Mouse (Mus musculus): ENCODE measurements around the gene Tas2r126. TPM values are rescaled to one million over a fixed set of nuclear protein-coding genes. Genes with fewer than 3 reads are reported as not detected.

Gene Tas2r126
- not detected in 2 replicates for polyA plus RNA-seq (2012; ENCODE audit: insufficient read depth, insufficient read length, low replicate concordance, missing spikeins)

DNA sequence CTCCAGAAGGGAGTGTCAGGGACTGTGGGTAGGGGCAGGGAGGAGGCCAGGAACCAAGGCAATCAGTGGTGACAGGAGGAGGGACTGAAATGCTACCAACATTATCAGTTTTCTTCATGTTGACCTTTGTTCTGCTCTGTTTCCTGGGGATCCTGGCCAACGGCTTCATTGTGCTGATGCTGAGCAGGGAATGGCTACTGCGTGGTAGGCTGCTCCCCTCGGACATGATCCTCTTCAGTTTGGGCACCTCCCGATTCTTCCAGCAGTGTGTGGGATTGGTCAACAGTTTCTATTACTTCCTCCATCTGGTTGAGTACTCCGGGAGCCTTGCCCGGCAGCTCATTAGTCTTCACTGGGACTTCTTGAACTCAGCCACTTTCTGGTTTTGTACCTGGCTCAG is at the start of gene Tas2r126:
TSS of gene Tas2r126 (plus strand) at position 90 of the 400 bp plus-strand sequence.
- Histone ChIP-seq H3K4me1 (ENCODE audit: control insufficient read depth, insufficient read depth, low read length) (no peaks in the 10 kb centered on the region), H3K4me3 (ENCODE audit: insufficient read depth, low read depth, low read length) (no peak within 1 kb of the TSS), H3K27ac (ENCODE audit: insufficient read depth, low read depth, low read length) (no peak within 1 kb of the TSS)
- 90% methylated on average over 6 of the region's 6 CpGs for WGBS
- no peak for TF ChIP-seq CTCF (IDR thresholded peaks at IDR 0.05; ENCODE audit: insufficient read depth, low read depth, low read length)
- no peak for TF ChIP-seq POLR2A (IDR thresholded peaks at IDR 0.05; ENCODE audit: insufficient read depth, low read depth, low read length)

GRCm38 (mm10) chr6:42385635-42386034 is 48.7 kb upstream of the Tas2r126 start:
- 74% methylated on average over 4 of the region's 4 CpGs for WGBS
- Histone ChIP-seq H3K27ac (ENCODE audit: insufficient read depth, low read depth, low read length) (no peak overlapping the region), H3K4me1 (ENCODE audit: control insufficient read depth, insufficient read depth, low read length) (no peaks in the 10 kb centered on the region), H3K4me3 (ENCODE audit: insufficient read depth, low read depth, low read length) (no peak overlapping the region)
- TF ChIP-seq POLR2A (IDR thresholded peaks at IDR 0.05; ENCODE audit: insufficient read depth, low read depth, low read length), result no peak
- no peak for TF ChIP-seq CTCF (IDR thresholded peaks at IDR 0.05; ENCODE audit: insufficient read depth, low read depth, low read length)

GRCm38 (mm10) chr6:42391796-42392330 is 42.5 kb upstream of the Tas2r126 start:
- no peak for TF ChIP-seq CTCF (IDR thresholded peaks at IDR 0.05; ENCODE audit: insufficient read depth, low read depth, low read length)
- TF ChIP-seq POLR2A (IDR thresholded peaks at IDR 0.05; ENCODE audit: insufficient read depth, low read depth, low read length), result no peak
- WGBS, result 63% methylated on average over 2 of the region's 2 CpGs
- H3K4me1 ChIP-seq (ENCODE audit: control insufficient read depth, insufficient read depth, low read length), result no peaks in the 10 kb centered on the region
- H3K27ac ChIP-seq (ENCODE audit: insufficient read depth, low read depth, low read length), result no peak overlapping the region
- no peak overlapping the region for H3K4me3 ChIP-seq (ENCODE audit: insufficient read depth, low read depth, low read length)

GRCm38 (mm10) chr6:42395960-42396809 is 38.1 kb upstream of the Tas2r126 start:
- no peaks in the 10 kb centered on the region for H3K4me1 ChIP-seq (ENCODE audit: control insufficient read depth, insufficient read depth, low read length)
- TF ChIP-seq CTCF (IDR thresholded peaks at IDR 0.05; ENCODE audit: insufficient read depth, low read depth, low read length) (no peak), POLR2A (IDR thresholded peaks at IDR 0.05; ENCODE audit: insufficient read depth, low read depth, low read length) (no peak)
- no peak overlapping the region for H3K4me3 ChIP-seq (ENCODE audit: insufficient read depth, low read depth, low read length)
- H3K27ac ChIP-seq (ENCODE audit: insufficient read depth, low read depth, low read length), result no peak overlapping the region
- WGBS, result 66% methylated on average over 9 of the region's 9 CpGs

DNA sequence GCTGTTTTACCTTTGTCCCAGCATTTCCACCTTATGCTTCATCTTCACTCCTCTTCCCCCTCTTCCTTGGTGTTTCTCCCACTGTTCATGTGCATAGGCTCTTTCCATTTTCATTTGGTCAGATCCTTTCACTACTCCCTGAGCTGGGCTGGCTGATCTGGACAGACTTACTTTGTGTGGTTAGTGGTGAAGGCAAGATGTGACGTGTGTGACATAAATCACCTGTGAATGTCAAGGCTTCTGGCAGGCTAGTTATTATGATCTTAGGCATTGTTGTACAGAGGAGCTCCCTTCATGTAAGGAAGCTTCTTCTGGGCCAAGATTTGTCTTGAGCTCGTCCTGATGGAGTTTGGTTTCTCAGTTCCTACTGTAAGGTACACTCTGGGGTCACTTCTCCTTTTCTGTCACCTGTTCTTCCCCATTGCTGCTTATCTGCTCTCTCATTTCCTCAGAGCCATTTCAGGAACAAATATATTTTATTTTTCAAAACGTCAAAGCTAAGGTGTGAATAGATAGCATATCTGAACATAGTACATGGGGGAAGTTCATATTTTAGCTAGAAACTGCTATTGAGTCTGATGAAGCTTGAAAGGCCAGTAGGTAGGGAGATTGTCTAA is 37.2 kb upstream of the Tas2r126 start:
- WGBS, result 80% methylated on average over 3 of the region's 3 CpGs
- TF ChIP-seq POLR2A (IDR thresholded peaks at IDR 0.05; ENCODE audit: insufficient read depth, low read depth, low read length) (no peak), CTCF (IDR thresholded peaks at IDR 0.05; ENCODE audit: insufficient read depth, low read depth, low read length) (no peak)
- Histone ChIP-seq H3K4me1 (ENCODE audit: control insufficient read depth, insufficient read depth, low read length) (no peaks in the 10 kb centered on the region), H3K4me3 (ENCODE audit: insufficient read depth, low read depth, low read length) (no peak overlapping the region), H3K27ac (ENCODE audit: insufficient read depth, low read depth, low read length) (no peak overlapping the region)

DNA sequence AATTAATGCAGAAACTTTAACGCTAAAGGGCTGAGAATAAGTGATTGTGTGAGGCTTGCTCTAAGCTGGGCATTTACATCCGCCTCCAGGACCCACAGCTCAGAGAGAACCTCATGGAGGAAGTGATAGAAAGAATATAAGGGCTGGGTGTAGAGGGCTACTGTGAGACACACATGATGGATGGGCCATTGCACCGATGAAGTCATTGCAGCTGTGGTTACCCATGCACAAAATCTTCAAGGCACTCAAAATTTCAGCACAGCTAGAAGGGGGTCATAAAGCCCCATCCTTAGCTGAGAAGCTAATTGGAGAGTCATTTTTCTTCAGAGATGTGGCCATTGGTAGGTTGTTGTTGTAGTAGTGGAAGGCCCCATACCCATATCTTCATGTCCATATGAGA is 36.0 kb upstream of the Tas2r126 start:
- TF ChIP-seq CTCF (IDR thresholded peaks at IDR 0.05; ENCODE audit: insufficient read depth, low read depth, low read length), result no peak
- no peak for TF ChIP-seq POLR2A (IDR thresholded peaks at IDR 0.05; ENCODE audit: insufficient read depth, low read depth, low read length)
- WGBS, result 88% methylated on average over 3 of the region's 3 CpGs
- Histone ChIP-seq H3K4me3 (ENCODE audit: insufficient read depth, low read depth, low read length) (no peak overlapping the region), H3K27ac (ENCODE audit: insufficient read depth, low read depth, low read length) (no peak overlapping the region), H3K4me1 (ENCODE audit: control insufficient read depth, insufficient read depth, low read length) (no peaks in the 10 kb centered on the region)

DNA sequence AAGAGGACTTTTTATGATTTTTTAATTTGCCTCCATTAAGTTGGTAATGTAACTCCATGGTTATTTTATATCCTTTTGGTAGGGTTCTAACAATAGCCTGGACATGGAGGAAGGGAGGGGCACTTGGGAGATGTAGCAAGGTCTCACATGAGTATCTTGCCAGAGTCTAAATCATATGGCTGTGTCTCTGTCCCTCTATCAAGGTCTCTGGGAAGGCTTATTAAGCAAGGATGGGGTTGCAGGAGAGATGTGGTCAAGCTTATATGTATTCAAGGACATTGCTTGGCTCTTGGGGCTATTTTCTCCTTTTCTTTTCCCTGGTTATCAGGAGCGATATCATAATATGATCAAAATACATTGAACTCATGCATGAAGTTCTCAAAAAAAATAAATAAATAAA is 35.3 kb upstream of the Tas2r126 start:
- no peak overlapping the region for H3K4me3 ChIP-seq (ENCODE audit: insufficient read depth, low read depth, low read length)
- no peaks in the 10 kb centered on the region for H3K4me1 ChIP-seq (ENCODE audit: control insufficient read depth, insufficient read depth, low read length)
- TF ChIP-seq CTCF (IDR thresholded peaks at IDR 0.05; ENCODE audit: insufficient read depth, low read depth, low read length), result no peak
- no peak for TF ChIP-seq POLR2A (IDR thresholded peaks at IDR 0.05; ENCODE audit: insufficient read depth, low read depth, low read length)
- H3K27ac ChIP-seq (ENCODE audit: insufficient read depth, low read depth, low read length), result no peak overlapping the region
- 100% methylated on average over 1 of the region's 1 CpGs for WGBS

DNA sequence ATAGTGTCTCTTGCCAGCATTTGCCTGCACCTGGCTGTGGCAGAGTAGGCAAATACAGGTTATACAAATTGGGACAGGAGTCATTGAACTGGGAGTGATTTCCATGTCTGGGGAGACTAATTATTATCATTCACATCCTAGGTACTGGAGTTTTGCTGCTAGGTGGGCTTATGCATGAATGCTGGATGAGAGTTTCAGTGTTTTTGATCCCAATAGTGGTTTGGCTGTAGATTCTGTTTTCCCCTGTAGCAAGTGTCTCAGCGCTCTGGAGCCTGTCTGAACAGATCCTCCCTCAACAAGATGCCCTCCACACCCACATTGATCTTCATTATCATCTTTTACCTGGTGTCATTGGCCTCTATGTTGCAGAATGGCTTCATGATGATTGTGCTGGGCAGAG is 34.4 kb upstream of the Tas2r126 start, which contains the start of gene Tas2r143:
TSS of gene Tas2r143 (plus strand) at position 301 of the 400 bp plus-strand sequence.
- H3K4me3 ChIP-seq (ENCODE audit: insufficient read depth, low read depth, low read length), result no peak within 1 kb of the TSS
- TF ChIP-seq POLR2A (IDR thresholded peaks at IDR 0.05; ENCODE audit: insufficient read depth, low read depth, low read length) (no peak), CTCF (IDR thresholded peaks at IDR 0.05; ENCODE audit: insufficient read depth, low read depth, low read length) (no peak)
- H3K4me1 ChIP-seq (ENCODE audit: control insufficient read depth, insufficient read depth, low read length), result no peaks in the 10 kb centered on the region
- 94% methylated on average over 1 of the region's 1 CpGs for WGBS
- no peak within 1 kb of the TSS for H3K27ac ChIP-seq (ENCODE audit: insufficient read depth, low read depth, low read length)

- WGBS, result 88% methylated on average over 2 of the region's 2 CpGs
- Histone ChIP-seq H3K4me1 (ENCODE audit: control insufficient read depth, insufficient read depth, low read length) (no peaks in the 10 kb centered on the region), H3K27ac (ENCODE audit: insufficient read depth, low read depth, low read length) (no peak within 1 kb of the TSS), H3K4me3 (ENCODE audit: insufficient read depth, low read depth, low read length) (no peak within 1 kb of the TSS)
- TF ChIP-seq POLR2A (IDR thresholded peaks at IDR 0.05; ENCODE audit: insufficient read depth, low read depth, low read length) (no peak), CTCF (IDR thresholded peaks at IDR 0.05; ENCODE audit: insufficient read depth, low read depth, low read length) (no peak)
These were observed 29.2 kb upstream of the Tas2r126 start, which contains the start of gene Tas2r135 for GRCm38 (mm10) chr6:42405134-42405533. Gene Tas2r135, plus strand, starts transcription at chr6:42405434.

Data from olfactory bulb, adult 2 months (tissue).